Mouse (Mus musculus) ES-E14 (cell line): ENCODE data around the gene Mdh1. TPM values are rescaled to one million over a fixed set of nuclear protein-coding genes. Genes with fewer than 3 reads are reported as not detected.
"Not testable (repeated sequence)": the region's sequence is repeated elsewhere in the genome, so short reads cannot be mapped to it uniquely, and the experiment has no call there.

ENCODE experiments used
- DNase-seq: peaks from one replicate; pipeline ENCODE4 v3.0.0-alpha.2; 2013; ENCODE audit warnings: low read depth, low spot score
- H3K27ac ChIP-seq: 2 replicates; pipeline ENCODE4 v1.5.1; 2012; ENCODE audit warnings: low read depth, mild to moderate bottlenecking, low read length, moderate library complexity, mixed read lengths; ENCODE audit not compliant: poor library complexity, insufficient read depth, severe bottlenecking
- H3K36me3 ChIP-seq: 2 replicates; pipeline ENCODE4 v1.6.1; 2012; ENCODE audit warnings: mild to moderate bottlenecking, low read length, moderate library complexity, mixed read lengths; ENCODE audit not compliant: control insufficient read depth, poor library complexity, insufficient read depth, severe bottlenecking
- H3K4me1 ChIP-seq, 2 experiments: fragments of 150-350 bp in 1 of 2; sonication (generic) in 1 of 2; 2 replicates each; pipeline ENCODE4 v1.6.1; 2012; ENCODE audit warnings: low read length in 2 of 2, mild to moderate bottlenecking in 1 of 2, mixed read lengths in 1 of 2; ENCODE audit not compliant: control insufficient read depth in 2 of 2, insufficient read depth in 2 of 2, poor library complexity in 1 of 2
- H3K4me3 ChIP-seq, 2 experiments: fragments of 150-350 bp in 1 of 2; sonication (generic) in 1 of 2; 2 replicates each; pipeline ENCODE4 v1.5.1; 2012; ENCODE audit warnings: low read length in 2 of 2, low read depth in 1 of 2, mild to moderate bottlenecking in 1 of 2, mixed read lengths in 1 of 2; ENCODE audit not compliant: insufficient read depth in 1 of 2, poor library complexity in 1 of 2, severe bottlenecking in 1 of 2
- H3K9ac ChIP-seq: 2 replicates; pipeline ENCODE4 v1.6.1; 2012; ENCODE audit warnings: low read depth, mild to moderate bottlenecking, low read length, mixed read lengths; ENCODE audit not compliant: poor library complexity, insufficient read depth, severe bottlenecking
- H3K9me3 ChIP-seq: fragments of 150-350 bp; sonication (generic); 2 replicates; pipeline ENCODE4 v1.6.1; 2012; ENCODE audit warnings: low read depth, mild to moderate bottlenecking, low read length; ENCODE audit not compliant: control insufficient read depth, insufficient read depth
- CHD2 ChIP-seq: IDR thresholded peaks from 2 replicates; pipeline ENCODE4 v1.6.1; 2014; ENCODE audit warnings: mild to moderate bottlenecking, low read depth, low read length, inconsistent platforms
- HCFC1 ChIP-seq: IDR thresholded peaks from 2 replicates; pipeline ENCODE4 v1.6.1; 2012; ENCODE audit warnings: low read length, inconsistent platforms, borderline replicate concordance; ENCODE audit not compliant: insufficient read depth
- MAFK ChIP-seq: IDR thresholded peaks from 2 replicates; pipeline ENCODE4 v1.6.1; 2014; ENCODE audit warnings: mild to moderate bottlenecking, low read depth, low read length, inconsistent platforms; ENCODE audit not compliant: insufficient read depth
- ZC3H11A ChIP-seq: IDR thresholded peaks from 2 replicates; pipeline ENCODE4 v1.6.1; 2012; ENCODE audit warnings: low read depth, mild to moderate bottlenecking, inconsistent platforms, low read length, borderline replicate concordance
- ZNF384 ChIP-seq: IDR thresholded peaks from 2 replicates; pipeline ENCODE4 v1.6.1; 2012; ENCODE audit warnings: low read depth, low read length, inconsistent platforms
- in situ Hi-C, 2 experiments: fragments of 600-800 bp; cut with MboI; formaldehyde crosslinking; loops; one replicate each; pipeline ENCODE4 v1.15.1; 2025; ENCODE audit warnings: low sequenced_read_pairs in 2 of 2, inconsistent platforms in 1 of 2; ENCODE audit not compliant: unreplicated experiment in 2 of 2
- total RNA-seq: library from RNA; depleted of rRNA; stranded (reverse); fragments of 300-350 nt; gene quantifications from 2 replicates; pipeline ENCODE4 v1.2.3, GENCODE M21; 2012; rRNA removed

Gene Mdh1
- total RNA-seq, 1 experiment = 141 TPM

GRCm38 (mm10) chr11:21517726-21518125 is 54.4 kb downstream of the Mdh1 start:
- no peaks in the 10 kb centered on the region for H3K4me1 ChIP-seq
- H3K9ac ChIP-seq = no peak overlapping the region
- no peak for DNase-seq
- H3K4me3 ChIP-seq = no peak overlapping the region
- no peaks in the 10 kb centered on the region for H3K36me3 ChIP-seq
- H3K9me3 ChIP-seq = no peaks in the 10 kb centered on the region
- TF ChIP-seq ZC3H11A = no peak
- TF ChIP-seq ZNF384 = no peak
- no peak for TF ChIP-seq HCFC1
- TF ChIP-seq MAFK = no peak
- no peak for TF ChIP-seq CHD2
- H3K27ac ChIP-seq = no peak overlapping the region
- in situ Hi-C loops = no loop called here

DNA sequence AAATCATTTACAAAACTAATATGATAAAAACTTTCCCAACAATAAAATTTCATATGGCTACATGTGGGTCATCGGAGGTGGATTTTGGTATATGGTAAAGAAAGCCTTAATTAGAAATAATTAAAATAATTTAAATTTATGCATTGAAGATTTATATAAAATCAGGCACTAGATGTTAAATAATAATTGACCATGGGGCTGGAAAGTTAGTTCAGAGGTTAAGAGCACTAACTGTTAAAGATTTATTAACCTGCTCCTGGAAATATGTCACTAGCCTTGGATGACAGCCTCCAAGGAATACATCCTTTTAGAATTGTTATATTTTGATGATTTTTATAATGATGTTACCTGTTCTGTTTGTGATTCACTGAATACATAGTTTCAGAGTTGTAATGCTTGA is 55.8 kb downstream of the Mdh1 start:
- not testable (repeated sequence) for H3K9me3 ChIP-seq

DNA sequence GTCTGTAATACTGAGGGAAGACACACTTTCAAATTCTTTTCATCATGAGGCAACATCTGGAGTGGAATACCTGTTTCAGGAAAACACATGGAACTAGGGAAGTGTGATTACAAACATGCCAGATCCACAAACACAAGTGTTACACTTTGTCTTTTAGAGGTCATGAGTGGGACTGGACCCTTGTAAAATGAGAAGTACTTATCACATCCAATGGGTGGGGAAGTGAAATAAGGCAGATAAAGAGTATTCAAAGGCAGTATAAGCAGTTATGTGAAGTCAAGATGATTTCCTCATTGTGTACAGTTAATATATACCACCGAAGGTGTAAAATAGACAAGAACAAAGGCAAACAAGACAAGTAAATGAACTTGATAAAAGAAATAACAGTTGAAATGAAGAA is 61.6 kb downstream of the Mdh1 start:
- H3K9ac ChIP-seq, in situ Hi-C loops, H3K36me3 ChIP-seq, DNase-seq, H3K4me1 ChIP-seq, H3K4me3 ChIP-seq, H3K9me3 ChIP-seq, H3K27ac ChIP-seq: not testable (repeated sequence)

More for the DNA sequence above, 55.8 kb downstream of the Mdh1 start:
- DNase-seq, H3K4me1 ChIP-seq, H3K36me3 ChIP-seq, H3K9ac ChIP-seq, in situ Hi-C loops, H3K27ac ChIP-seq, H3K4me3 ChIP-seq: not testable (repeated sequence)

DNA sequence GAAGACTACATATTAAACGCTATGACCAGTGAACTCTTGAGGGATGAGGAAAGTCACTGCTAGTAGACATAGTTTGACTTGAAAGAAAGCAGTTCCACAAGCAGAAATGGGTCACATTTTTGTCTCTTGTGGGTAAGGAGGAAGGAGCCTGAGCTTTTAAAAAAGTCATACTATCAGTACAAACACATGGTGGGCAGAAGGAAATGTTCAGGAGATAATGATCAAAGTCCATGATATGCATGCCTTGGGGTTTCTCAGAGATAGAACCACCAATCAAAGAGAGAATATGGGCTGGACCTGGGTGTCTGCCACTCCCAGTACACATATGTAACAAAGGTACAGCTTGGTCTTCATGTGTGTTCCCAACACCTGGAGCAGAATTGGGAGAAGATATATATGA is 63.5 kb downstream of the Mdh1 start:
- H3K9ac ChIP-seq, H3K27ac ChIP-seq, H3K9me3 ChIP-seq, H3K4me1 ChIP-seq, H3K36me3 ChIP-seq, in situ Hi-C loops, H3K4me3 ChIP-seq, DNase-seq: not testable (repeated sequence)

DNA sequence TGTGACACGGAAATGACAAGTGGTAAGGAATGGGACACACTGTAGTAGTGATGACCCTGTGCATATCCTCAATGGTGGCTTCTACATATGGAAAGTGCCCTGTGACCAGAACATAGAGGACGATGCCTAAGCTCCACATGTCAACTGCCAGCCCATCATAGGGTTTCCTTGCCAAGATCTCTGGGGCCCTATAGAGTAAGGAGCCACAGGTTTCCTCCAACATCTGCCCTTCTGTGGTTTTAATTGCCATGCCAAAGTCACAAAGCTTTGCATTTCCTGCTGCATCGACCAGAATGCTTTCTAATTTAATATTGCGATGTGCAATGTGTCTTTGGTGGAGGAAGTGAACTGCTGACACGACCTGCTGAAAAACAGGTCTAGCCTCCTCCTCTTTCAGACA is 65.1 kb downstream of the Mdh1 start:
- H3K9ac ChIP-seq, in situ Hi-C loops: not testable (repeated sequence)

More for the DNA sequence above, 65.1 kb downstream of the Mdh1 start:
- DNase-seq, H3K27ac ChIP-seq, H3K4me1 ChIP-seq, H3K4me3 ChIP-seq, H3K36me3 ChIP-seq, H3K9me3 ChIP-seq: not testable (repeated sequence)

Other genes with a start within 250 kb of the Mdh1 start
- gene Ugp2, start 201.2 kb downstream of the Mdh1 start, total RNA-seq = 9.4 and 22.9 TPM in 2 replicates
- 1.9 and 3.0 TPM in 2 replicates for gene Wdpcp, start 132 bp downstream of the Mdh1 start, total RNA-seq